Mouse (Mus musculus): ENCODE results near the gene Hoxa5.

Hoxa5 gene

DNA sequence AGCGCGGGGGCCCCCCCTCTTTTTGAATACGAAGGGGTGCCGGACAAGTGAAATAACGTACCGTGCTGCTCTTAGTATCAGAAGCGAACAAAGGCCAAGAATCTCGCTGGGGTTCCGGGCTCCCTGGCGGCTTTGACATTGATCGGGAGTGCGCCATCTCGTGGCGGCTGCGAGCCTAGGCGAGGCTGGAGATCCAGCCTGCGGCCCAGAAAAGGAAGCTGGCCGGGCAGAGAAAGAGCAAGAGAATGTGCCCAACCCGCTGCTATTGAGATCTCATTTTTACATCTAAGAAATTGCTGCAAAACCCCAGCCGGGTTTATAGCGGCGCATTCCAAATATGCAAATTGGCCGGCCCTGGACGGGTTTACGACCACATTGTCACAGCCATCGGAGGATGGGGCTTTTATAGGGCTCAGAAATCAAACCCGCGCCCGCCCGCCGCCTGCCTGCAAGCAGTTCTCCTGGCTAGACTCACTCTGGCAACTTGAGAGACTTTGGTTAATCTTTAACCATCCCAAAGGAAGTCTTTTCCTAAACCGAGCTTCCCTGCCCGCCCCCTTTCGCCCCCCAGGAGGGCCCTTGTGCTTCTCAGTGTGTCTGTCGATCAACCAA, 36.1 kb upstream of the Hoxa5 start, which contains the start of gene Hoxa10:
Hoxa10 (minus strand) TSS at position 466 of the 612 bp plus-strand sequence.
- DNase-seq (ENCODE audit: low spot score in 2 of 2) = no peak

GRCm38 (mm10) chr6:52239625-52240388, 35.4 kb upstream of the Hoxa5 start:
- DNase-seq (ENCODE audit: low spot score in 2 of 2) = no peak

DNA sequence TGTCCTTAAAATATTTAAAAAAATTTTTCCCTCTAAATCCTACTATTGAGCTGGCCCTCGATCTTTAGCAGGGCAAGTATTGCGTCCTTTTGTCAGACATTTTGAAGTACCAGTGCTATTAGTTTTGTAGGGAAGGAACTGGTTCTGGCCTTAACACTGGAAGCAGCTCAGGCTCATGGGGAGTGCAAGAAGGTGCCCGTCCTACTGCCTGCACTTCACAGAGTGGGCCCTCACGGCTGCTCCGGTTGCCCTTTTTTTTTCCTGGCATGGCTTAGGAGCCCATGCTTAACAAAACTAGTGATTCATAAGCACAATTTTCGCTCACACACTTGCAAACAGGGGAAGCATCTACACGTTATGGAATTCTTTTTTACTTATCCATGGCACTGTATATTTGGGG, 34.6 kb upstream of the Hoxa5 start:
- DNase-seq (ENCODE audit: low spot score in 2 of 2) = no peak

GRCm38 (mm10) chr6:52238155-52238545, 33.8 kb upstream of the Hoxa5 start:
- DNase-seq (ENCODE audit: low spot score in 2 of 2) = no peak

DNA sequence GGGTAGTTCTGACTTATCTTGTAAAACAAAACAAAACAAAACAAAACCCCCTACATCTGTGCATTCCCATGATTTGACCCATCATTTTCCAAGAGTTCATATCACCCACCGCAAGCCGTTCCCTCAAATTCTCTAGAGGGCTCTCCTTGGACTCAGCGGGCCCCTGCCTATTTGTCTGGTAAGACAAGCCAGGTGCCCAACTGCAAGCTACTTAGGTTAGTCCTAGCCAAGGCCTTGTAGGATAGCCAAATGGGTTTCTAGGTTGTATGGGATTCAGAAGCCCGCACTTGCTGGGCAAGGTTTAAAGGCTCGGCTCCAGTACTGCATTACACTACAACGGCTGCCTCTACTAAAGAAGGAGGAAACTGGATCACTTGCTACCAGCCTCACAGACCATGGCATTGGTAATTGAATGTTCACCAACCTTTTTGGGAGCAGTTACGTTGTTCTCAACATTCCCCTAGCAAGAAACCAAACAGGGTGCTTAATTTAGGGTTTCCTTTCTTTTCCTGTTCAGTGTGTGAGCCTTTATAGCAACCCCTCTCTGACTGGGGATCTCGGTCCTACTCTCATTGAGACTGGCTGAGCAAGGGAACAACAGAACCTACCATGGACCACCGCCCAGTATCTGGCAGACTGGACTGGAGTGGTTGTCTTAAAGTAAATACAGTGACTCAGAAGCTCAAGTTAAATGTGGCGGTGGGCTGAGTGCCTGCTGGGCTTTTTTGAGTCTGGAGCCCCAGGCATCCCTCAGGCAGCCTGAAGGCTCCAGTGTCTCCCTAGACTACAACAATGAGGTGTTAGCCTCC, 33.2 kb upstream of the Hoxa5 start:
- DNase-seq (ENCODE audit: low spot score in 2 of 2) = no peak

DNA sequence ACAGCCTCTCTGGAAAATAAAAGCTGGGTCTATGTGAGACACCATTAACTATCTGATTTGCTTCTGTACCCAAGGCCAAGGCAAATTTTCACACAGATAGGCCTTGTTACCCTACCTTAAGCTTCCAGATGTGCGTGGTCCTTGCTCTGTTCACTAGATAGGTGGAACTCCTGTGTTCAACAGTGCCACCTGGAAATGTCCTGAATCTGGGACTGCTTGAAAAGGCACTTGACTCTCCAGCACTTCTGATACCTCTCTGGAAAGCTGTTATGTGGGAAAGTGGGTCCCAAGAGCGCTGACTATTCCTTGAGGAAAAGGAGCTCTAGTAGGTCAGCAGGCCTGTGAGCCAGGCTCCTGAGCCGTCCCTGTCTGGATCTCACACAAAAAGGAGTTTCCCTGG, 32.4 kb upstream of the Hoxa5 start:
- no peak for DNase-seq (ENCODE audit: low spot score in 2 of 2)

DNA sequence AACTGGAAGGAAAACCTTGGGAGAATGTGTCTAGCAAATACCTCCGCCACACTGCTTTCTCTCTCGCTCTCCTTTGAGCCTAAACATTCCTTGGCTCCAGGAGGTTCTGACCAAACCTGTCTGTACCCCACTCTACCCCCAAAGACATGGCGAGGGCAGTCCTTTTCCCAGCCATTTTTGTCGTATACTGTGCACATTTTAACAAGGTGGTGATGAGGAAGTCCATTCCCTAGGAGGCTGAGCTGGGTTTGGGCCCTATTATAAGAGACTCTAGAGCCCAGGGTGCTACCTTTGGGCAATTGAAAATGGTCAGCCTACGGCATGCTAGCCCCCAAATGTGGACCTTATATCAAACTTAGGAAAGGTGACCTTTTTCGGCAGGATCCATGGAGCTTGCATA, 31.5 kb upstream of the Hoxa5 start:
- no peak for DNase-seq (ENCODE audit: low spot score in 2 of 2)

GRCm38 (mm10) chr6:52235267-52235666, 30.9 kb upstream of the Hoxa5 start:
- no peak for DNase-seq (ENCODE audit: low spot score in 2 of 2)

DNA sequence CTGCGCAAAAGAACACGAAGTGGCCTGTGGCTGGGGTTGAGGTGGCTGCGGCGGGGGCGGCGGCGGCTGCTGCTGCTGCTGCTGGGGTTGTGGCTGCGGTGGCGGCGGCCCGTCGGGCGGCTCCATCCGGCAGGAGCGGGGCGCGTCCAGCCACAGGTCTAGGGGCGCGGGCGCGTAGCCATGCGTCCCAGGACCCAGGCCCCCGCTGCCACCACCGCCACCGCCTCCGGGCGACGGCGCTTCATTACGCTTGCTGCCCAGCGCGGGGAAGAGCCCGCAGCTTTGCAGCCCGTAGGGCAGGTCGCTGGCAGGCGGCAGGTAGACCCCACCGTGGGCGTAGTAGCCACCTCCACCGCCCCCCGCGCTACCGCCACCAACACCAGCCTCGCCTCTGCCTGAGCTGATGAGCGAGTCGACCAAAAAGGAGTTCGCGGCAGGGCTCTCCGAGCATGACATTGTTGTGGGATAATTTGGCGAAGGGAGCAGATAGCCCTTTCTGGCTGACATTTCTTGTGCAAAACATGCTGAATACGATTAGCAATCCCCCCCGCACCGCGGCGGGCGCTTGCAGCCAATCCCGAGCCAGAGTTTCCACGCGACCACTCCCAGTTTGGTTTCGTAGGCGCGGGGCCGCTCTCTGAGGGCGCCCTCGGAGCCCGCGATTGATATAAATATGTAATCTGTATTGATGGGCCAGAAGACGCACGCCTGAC, 30.2 kb upstream of the Hoxa5 start:
- DNase-seq (ENCODE audit: low spot score in 2 of 2) = no peak

DNA sequence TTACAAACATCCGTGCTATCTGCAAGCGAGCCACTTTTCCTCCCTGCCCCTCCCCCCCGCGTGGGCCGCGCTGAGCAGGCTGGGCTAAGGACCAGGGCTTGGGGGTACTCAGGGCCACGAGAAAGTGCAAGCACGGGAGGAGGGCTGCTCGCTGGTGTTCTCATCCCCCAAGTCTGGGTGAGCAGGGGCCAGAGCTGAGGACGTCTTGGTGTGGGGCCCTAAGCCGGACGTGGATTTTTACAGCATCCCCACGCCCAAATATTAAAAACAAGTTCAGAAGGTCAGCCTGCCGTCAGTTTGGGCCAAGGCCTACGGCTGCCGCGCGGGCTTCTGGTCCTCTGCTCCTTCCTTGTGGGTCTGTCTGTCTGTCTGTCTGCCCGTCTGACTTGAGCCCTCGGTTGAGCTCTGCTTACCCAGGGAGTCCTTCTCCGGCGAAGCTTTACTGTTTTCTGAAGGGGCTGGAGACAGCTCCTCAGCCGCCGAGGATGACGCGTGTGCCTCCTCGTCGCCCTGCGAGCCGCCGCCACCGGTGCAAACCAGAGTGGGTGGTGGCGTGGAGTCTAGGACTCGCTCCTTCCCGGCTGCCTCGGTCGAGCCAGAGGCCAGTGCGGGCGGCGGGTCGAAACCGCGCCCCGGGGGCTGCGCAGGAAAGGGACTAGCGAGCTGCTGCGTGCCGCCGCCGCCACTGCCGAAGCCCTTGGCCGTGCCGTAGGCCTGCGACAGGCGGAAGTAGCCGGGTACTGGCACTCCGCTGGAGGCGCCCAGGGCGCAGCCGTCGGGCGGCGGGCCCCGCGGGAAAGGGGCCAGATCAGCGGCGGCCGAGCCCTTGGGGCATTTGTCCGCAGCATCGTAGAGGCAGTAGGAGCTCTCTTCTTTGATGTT, 29.4 kb upstream of the Hoxa5 start:
- DNase-seq (ENCODE audit: low spot score in 2 of 2) = no peak

- DNase-seq (ENCODE audit: low spot score in 2 of 2) = no peak
Measured at GRCm38 (mm10) chr6:52232984-52233545, 28.7 kb upstream of the Hoxa5 start.

GRCm38 (mm10) chr6:52232568-52232965, 28.2 kb upstream of the Hoxa5 start:
- DNase-seq (ENCODE audit: low spot score in 2 of 2) = no peak

DNA sequence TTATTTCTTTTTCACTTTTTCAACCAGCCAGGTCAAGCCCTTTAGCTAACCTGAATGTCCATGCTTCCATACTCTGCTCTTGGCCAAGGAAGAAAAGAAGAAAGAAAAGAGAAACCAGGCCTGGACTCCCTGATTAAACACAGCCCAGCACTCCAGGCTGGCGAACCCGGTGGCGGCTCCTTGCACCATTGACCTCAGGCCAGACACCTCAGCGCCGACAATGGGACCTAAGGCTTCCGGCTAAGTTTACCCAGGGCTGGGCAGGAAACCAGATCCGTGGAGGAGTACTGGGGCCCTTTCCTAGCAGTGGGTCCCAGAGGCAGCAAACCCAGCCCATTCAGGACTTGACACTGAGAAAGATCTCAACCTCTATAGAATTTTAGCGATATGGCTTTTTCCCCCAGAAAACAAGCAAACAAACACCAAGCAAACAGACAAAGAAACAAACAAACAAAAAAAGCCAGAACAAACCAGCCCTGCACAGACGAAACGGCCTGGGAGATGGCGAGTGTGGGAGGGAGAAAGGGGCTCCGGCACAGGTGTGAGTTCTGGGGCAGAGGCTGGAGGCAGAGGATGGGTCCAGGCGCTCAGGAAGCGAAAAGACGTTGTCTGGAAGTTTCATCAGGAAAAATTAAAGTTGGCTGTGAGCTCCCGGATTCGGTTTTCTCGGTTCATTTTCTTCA, 27.6 kb upstream of the Hoxa5 start:
- DNase-seq (ENCODE audit: low spot score in 2 of 2) = no peak

DNA sequence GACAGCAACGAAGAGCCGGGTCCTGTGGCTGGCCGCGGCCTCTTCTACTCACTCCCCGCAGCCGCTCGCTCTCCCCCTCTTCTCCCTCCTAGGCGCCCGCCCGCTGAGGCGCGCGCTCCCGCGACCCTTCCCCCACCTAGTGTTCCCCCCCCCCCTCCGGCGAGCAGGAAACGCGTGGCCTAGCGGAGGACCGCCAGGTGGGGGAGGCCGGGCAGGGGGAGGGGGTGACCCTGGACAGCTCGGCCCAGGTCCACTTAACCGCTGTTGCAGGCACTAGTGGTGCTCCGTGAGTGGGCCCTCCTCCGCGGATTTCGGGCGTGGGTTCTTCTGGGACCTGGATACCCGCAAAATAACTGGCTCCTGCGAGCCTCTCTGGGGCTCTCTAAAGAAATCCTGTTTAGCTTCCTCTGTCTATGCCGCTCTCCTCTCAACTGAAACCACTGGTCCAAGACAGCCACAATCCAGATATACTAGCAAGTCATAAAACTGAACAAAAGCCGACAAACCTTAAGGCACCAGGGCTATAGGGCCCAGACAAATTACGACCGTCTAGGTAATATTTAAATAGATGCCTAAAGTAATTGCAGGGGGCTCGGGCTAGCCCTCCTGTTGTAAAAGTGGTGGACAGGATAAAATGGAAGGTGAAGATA, 26.3 kb upstream of the Hoxa5 start, which contains the start of gene Hoxa9:
Hoxa9 (minus strand) TSS at position 574 of the 650 bp plus-strand sequence.
- no peak for DNase-seq (ENCODE audit: low spot score in 2 of 2)

- DNase-seq (ENCODE audit: low spot score in 2 of 2) = no peak
Measured at GRCm38 (mm10) chr6:52229558-52230416, 25.4 kb upstream of the Hoxa5 start.

- DNase-seq (ENCODE audit: low spot score in 2 of 2) = no peak
Measured at GRCm38 (mm10) chr6:52228475-52229465, 24.4 kb upstream of the Hoxa5 start.
